Mouse (Mus musculus): ENCODE results near the gene Dpp9. TPM values are rescaled to one million over a fixed set of nuclear protein-coding genes. Genes with fewer than 3 reads are reported as not detected.

The Dpp9 gene
- polyA plus RNA-seq, 1 experiment from 2014 or later = 43.0 TPM

- Histone ChIP-seq H3K27ac (peak overlapping the region; percentile 79), H3K9me3 (no peaks in the 10 kb centered on the region), H3K36me3 (peaks cover 13% of the 10 kb centered on the region), H3K4me1 (replicated peaks) (peaks cover 43% of the 10 kb centered on the region), H3K4me3 (no peak overlapping the region), H3K27me3 (ENCODE audit: insufficient read depth, poor library complexity, severe bottlenecking) (no peaks in the 10 kb centered on the region)
- DNase-seq (ENCODE audit: low spot score) = peak; percentile 31
- WGBS = 65% methylated on average over 6 of the region's 6 CpGs
These were observed 48.9 kb downstream of the Dpp9 start for GRCm38 (mm10) chr17:56169830-56170229.

GRCm38 (mm10) chr17:56165671-56166070 is 53.0 kb downstream of the Dpp9 start:
- Histone ChIP-seq H3K9me3 (no peaks in the 10 kb centered on the region), H3K36me3 (no peaks in the 10 kb centered on the region), H3K4me1 (replicated peaks) (peaks cover 54% of the 10 kb centered on the region), H3K27ac (peak overlapping the region; percentile 29; the same call in 1 of the 2 replicates), H3K4me3 (no peak overlapping the region), H3K27me3 (ENCODE audit: insufficient read depth, poor library complexity, severe bottlenecking) (peaks cover 12% of the 10 kb centered on the region)
- WGBS = 63% methylated on average over 11 of the region's 11 CpGs
- DNase-seq (ENCODE audit: low spot score) = no peak

GRCm38 (mm10) chr17:56164510-56164909 is 54.2 kb downstream of the Dpp9 start:
- Histone ChIP-seq H3K9me3 (no peaks in the 10 kb centered on the region), H3K27ac (no peak overlapping the region; the same call in 1 of the 2 replicates), H3K36me3 (no peaks in the 10 kb centered on the region), H3K27me3 (ENCODE audit: insufficient read depth, poor library complexity, severe bottlenecking) (peaks cover 21% of the 10 kb centered on the region), H3K4me3 (no peak overlapping the region), H3K4me1 (replicated peaks) (peaks cover 45% of the 10 kb centered on the region)
- WGBS = 87% methylated on average over 3 of the region's 3 CpGs
- no peak for DNase-seq (ENCODE audit: low spot score)

- Histone ChIP-seq H3K36me3 (no peaks in the 10 kb centered on the region), H3K9me3 (no peaks in the 10 kb centered on the region), H3K4me3 (peak overlapping the region; percentile 55; the same call in 1 of the 2 replicates), H3K4me1 (replicated peaks) (peaks cover 44% of the 10 kb centered on the region), H3K27ac (peak overlapping the region; percentile 80; the same call in 1 of the 2 replicates), H3K27me3 (ENCODE audit: insufficient read depth, poor library complexity, severe bottlenecking) (peaks cover 30% of the 10 kb centered on the region)
- 75% methylated on average over 6 of the region's 6 CpGs for WGBS
- no peak for DNase-seq (ENCODE audit: low spot score)
These were observed 55.1 kb downstream of the Dpp9 start for GRCm38 (mm10) chr17:56163523-56164102.

GRCm38 (mm10) chr17:56162231-56162774 is 56.4 kb downstream of the Dpp9 start, which contains the start of gene Tnfaip8l1:
Tnfaip8l1 (plus strand) TSS chr17:56162477.
- Histone ChIP-seq H3K9me3 (no peaks in the 10 kb centered on the region), H3K4me3 (peak within 1 kb of the TSS; percentile 55), H3K27ac (peak within 1 kb of the TSS; percentile 80), H3K36me3 (no peaks in the 10 kb centered on the region), H3K27me3 (ENCODE audit: insufficient read depth, poor library complexity, severe bottlenecking) (peaks cover 44% of the 10 kb centered on the region), H3K4me1 (replicated peaks) (peaks cover 43% of the 10 kb centered on the region)
- WGBS = 1% methylated on average over 30 of the region's 30 CpGs
- DNase-seq (ENCODE audit: low spot score) = peak; percentile 95

GRCm38 (mm10) chr17:56159729-56160128 is 59.0 kb downstream of the Dpp9 start:
- DNase-seq (ENCODE audit: low spot score) = peak; percentile 78
- Histone ChIP-seq H3K27ac (peak overlapping the region; percentile 50; the same call in 1 of the 2 replicates), H3K36me3 (no peaks in the 10 kb centered on the region), H3K4me1 (replicated peaks) (peaks cover 39% of the 10 kb centered on the region), H3K4me3 (no peak overlapping the region), H3K27me3 (ENCODE audit: insufficient read depth, poor library complexity, severe bottlenecking) (peaks cover 69% of the 10 kb centered on the region), H3K9me3 (no peaks in the 10 kb centered on the region)
- WGBS = 4% methylated on average over 9 of the region's 9 CpGs

- Histone ChIP-seq H3K27me3 (ENCODE audit: insufficient read depth, poor library complexity, severe bottlenecking) (peaks cover 82% of the 10 kb centered on the region), H3K36me3 (no peaks in the 10 kb centered on the region), H3K27ac (0 out of 2 replicates have a peak overlapping the region, but pooled peaks have one; percentile 13), H3K4me3 (no peak overlapping the region), H3K9me3 (no peaks in the 10 kb centered on the region), H3K4me1 (replicated peaks) (peaks cover 35% of the 10 kb centered on the region)
- peak; percentile 49 for DNase-seq (ENCODE audit: low spot score)
- 48% methylated on average over 9 of the region's 9 CpGs for WGBS
These were observed 65.1 kb downstream of the Dpp9 start for GRCm38 (mm10) chr17:56153643-56154042.

GRCm38 (mm10) chr17:56149897-56150296 is 68.8 kb downstream of the Dpp9 start:
- H3K9me3 ChIP-seq = no peaks in the 10 kb centered on the region
- no peak overlapping the region for H3K27ac ChIP-seq
- H3K36me3 ChIP-seq = no peaks in the 10 kb centered on the region
- 39% methylated on average over 2 of the region's 2 CpGs for WGBS
- DNase-seq (ENCODE audit: low spot score) = no peak
- peaks cover 82% of the 10 kb centered on the region for H3K27me3 ChIP-seq (ENCODE audit: insufficient read depth, poor library complexity, severe bottlenecking)
- H3K4me3 ChIP-seq = no peak overlapping the region
- H3K4me1 ChIP-seq (replicated peaks) = peaks cover 51% of the 10 kb centered on the region

GRCm38 (mm10) chr17:56148790-56149618 is 69.7 kb downstream of the Dpp9 start:
- Histone ChIP-seq H3K27me3 (ENCODE audit: insufficient read depth, poor library complexity, severe bottlenecking) (peaks cover 82% of the 10 kb centered on the region), H3K27ac (peak overlapping the region; percentile 37; the same call in 1 of the 2 replicates), H3K4me3 (peak overlapping the region; percentile 44), H3K9me3 (no peaks in the 10 kb centered on the region), H3K4me1 (replicated peaks) (peaks cover 45% of the 10 kb centered on the region), H3K36me3 (no peaks in the 10 kb centered on the region)
- 1% methylated on average over 30 of the region's 30 CpGs for WGBS
- no peak for DNase-seq (ENCODE audit: low spot score)

GRCm38 (mm10) chr17:56148280-56148679 is 70.4 kb downstream of the Dpp9 start:
- no peak for DNase-seq (ENCODE audit: low spot score)
- peak overlapping the region; percentile 37; the same call in 1 of the 2 replicates for H3K27ac ChIP-seq
- peaks cover 85% of the 10 kb centered on the region for H3K27me3 ChIP-seq (ENCODE audit: insufficient read depth, poor library complexity, severe bottlenecking)
- 24% methylated on average over 9 of the region's 9 CpGs for WGBS
- no peaks in the 10 kb centered on the region for H3K9me3 ChIP-seq
- H3K36me3 ChIP-seq = no peaks in the 10 kb centered on the region
- H3K4me1 ChIP-seq (replicated peaks) = peaks cover 38% of the 10 kb centered on the region
- H3K4me3 ChIP-seq = peak overlapping the region; percentile 44

GRCm38 (mm10) chr17:56147420-56147819 is 71.3 kb downstream of the Dpp9 start:
- no peak overlapping the region for H3K27ac ChIP-seq
- 63% methylated on average over 12 of the region's 12 CpGs for WGBS
- H3K9me3 ChIP-seq = no peaks in the 10 kb centered on the region
- no peak overlapping the region for H3K4me3 ChIP-seq
- H3K27me3 ChIP-seq (ENCODE audit: insufficient read depth, poor library complexity, severe bottlenecking) = peaks cover 93% of the 10 kb centered on the region
- DNase-seq (ENCODE audit: low spot score) = no peak
- H3K36me3 ChIP-seq = no peaks in the 10 kb centered on the region
- H3K4me1 ChIP-seq (replicated peaks) = peaks cover 46% of the 10 kb centered on the region

GRCm38 (mm10) chr17:56146131-56146530 is 72.6 kb downstream of the Dpp9 start:
- peaks cover 100% of the 10 kb centered on the region for H3K27me3 ChIP-seq (ENCODE audit: insufficient read depth, poor library complexity, severe bottlenecking)
- H3K4me1 ChIP-seq (replicated peaks) = peaks cover 59% of the 10 kb centered on the region
- no peak overlapping the region for H3K27ac ChIP-seq
- no peaks in the 10 kb centered on the region for H3K9me3 ChIP-seq
- no peaks in the 10 kb centered on the region for H3K36me3 ChIP-seq
- H3K4me3 ChIP-seq = no peak overlapping the region
- no peak for DNase-seq (ENCODE audit: low spot score)
- WGBS = 19% methylated on average over 9 of the region's 9 CpGs

- Histone ChIP-seq H3K9me3 (no peaks in the 10 kb centered on the region), H3K4me3 (no peak overlapping the region), H3K36me3 (no peaks in the 10 kb centered on the region), H3K4me1 (replicated peaks) (peaks cover 68% of the 10 kb centered on the region), H3K27me3 (ENCODE audit: insufficient read depth, poor library complexity, severe bottlenecking) (peaks cover 100% of the 10 kb centered on the region), H3K27ac (no peak overlapping the region)
- DNase-seq (ENCODE audit: low spot score) = no peak
- WGBS = 74% methylated on average over 9 of the region's 9 CpGs
These were observed 74.2 kb downstream of the Dpp9 start for GRCm38 (mm10) chr17:56144546-56144945.
